Mouse (Mus musculus) hindbrain, embryonic 14.5 days (tissue): Measurements from ENCODE around the gene Fam92b. TPM values are rescaled to one million over a fixed set of nuclear protein-coding genes. Genes with fewer than 3 reads are reported as not detected.

ENCODE experiments used
- ATAC-seq: fragments of 200-750 bp; cut with Nextera tagmentation; 2 replicates; pipeline ENCODE4 v1.8.0; 2017; ENCODE audit warnings: moderate number of reproducible peaks, mild to moderate bottlenecking, moderate TSS enrichment, moderate library complexity; ENCODE audit not compliant: low FRiP score
- DNase-seq: peaks from one replicate; pipeline ENCODE4 v3.0.0-alpha.2; 2015; ENCODE audit warnings: low spot score
- H3K27ac ChIP-seq: fragments of 300-500 bp; sonication (generic); 2 replicates; pipeline ENCODE4 v1.5.1; 2014; ENCODE audit warnings: mild to moderate bottlenecking, moderate library complexity
- H3K27me3 ChIP-seq: fragments of 300-500 bp; sonication (generic); 2 replicates; pipeline ENCODE4 v1.6.1; 2014; ENCODE audit warnings: mild to moderate bottlenecking, low read length, mixed read lengths; ENCODE audit not compliant: control insufficient read depth, insufficient read depth
- H3K36me3 ChIP-seq: fragments of 300-500 bp; sonication (generic); replicated peaks from 2 replicates; pipeline ENCODE4 v1.6.1; 2014; ENCODE audit not compliant: control insufficient read depth, insufficient read depth
- H3K4me1 ChIP-seq: fragments of 300-500 bp; sonication (generic); replicated peaks from 2 replicates; pipeline ENCODE4 v1.6.1; 2014; ENCODE audit warnings: antibody characterized with exemption, low read length, mixed read lengths; ENCODE audit not compliant: control insufficient read depth, insufficient read depth
- H3K4me2 ChIP-seq: fragments of 300-500 bp; sonication (generic); replicated peaks from 2 replicates; pipeline ENCODE4 v1.6.1; 2014; ENCODE audit warnings: mild to moderate bottlenecking, moderate library complexity
- H3K4me3 ChIP-seq: fragments of 300-500 bp; sonication (generic); replicated peaks from 2 replicates; pipeline ENCODE4 v1.5.1; 2014; ENCODE audit warnings: mild to moderate bottlenecking, low read length
- H3K9ac ChIP-seq: fragments of 300-500 bp; sonication (generic); 2 replicates; pipeline ENCODE4 v1.6.1; 2014
- H3K9me3 ChIP-seq: fragments of 300-500 bp; sonication (generic); 2 replicates; pipeline ENCODE4 v1.6.1; 2016; ENCODE audit warnings: low read length; ENCODE audit not compliant: control insufficient read depth
- WGBS: fragments of 180-500 bp; shearing (Covaris S2); extraction: QIAGEN DNeasy Blood & Tissue Kit; methylation state at CpG from one replicate; pipeline ENCODE4 v1.1.7; 2014; 5-methylcytosine and 5-hydroxymethylcytosine counted together
- polyA plus RNA-seq: library from polyadenylated mRNA; unstranded; fragments of >200 nt; fragmentation: Nextera tagmentation; extraction: Ambion mirVana; gene quantifications from 2 replicates; pipeline ENCODE4 v1.2.1, GENCODE M21; 2014

Gene Fam92b
- polyA plus RNA-seq, 1 experiment from 2014 or later, result 3.3 TPM

DNA sequence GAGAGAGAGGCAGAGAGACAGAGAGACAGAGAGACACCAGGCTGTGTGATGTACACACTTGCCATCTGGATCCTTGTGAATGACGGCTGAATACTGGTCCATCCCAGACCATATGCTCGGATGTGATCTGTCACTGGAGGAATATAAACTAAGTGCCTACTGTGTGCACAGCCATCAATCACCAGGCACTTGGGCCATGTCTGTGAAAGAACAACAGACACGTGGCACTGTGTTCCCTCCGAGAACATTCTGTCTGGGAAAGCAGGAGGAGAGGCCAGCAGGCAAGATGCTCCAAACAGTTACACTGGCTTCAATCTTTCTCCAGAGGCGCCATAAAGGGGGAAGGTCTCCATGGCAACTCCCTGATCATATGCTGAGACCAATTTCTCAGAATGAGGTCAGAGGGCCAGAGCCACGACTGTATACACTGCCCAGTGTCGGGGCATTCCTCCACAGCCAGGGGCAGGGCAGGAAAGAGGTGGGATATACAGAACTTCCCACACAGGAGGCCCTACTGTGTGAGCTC is 3.2 kb upstream of the Fam92b start:
- no peak overlapping the region for H3K4me3 ChIP-seq
- DNase-seq, result no peak
- 28% methylated on average over 7 of the region's 7 CpGs for WGBS
- H3K27me3 ChIP-seq, result no peaks in the 10 kb centered on the region; the same call in 1 of the 2 replicates
- H3K9ac ChIP-seq, result no peak overlapping the region
- no peak for ATAC-seq
- peaks cover 39% of the 10 kb centered on the region for H3K4me1 ChIP-seq
- no peaks in the 10 kb centered on the region for H3K36me3 ChIP-seq
- H3K4me2 ChIP-seq, result no peak overlapping the region
- H3K27ac ChIP-seq, result no peak overlapping the region
- no peaks in the 10 kb centered on the region for H3K9me3 ChIP-seq

DNA sequence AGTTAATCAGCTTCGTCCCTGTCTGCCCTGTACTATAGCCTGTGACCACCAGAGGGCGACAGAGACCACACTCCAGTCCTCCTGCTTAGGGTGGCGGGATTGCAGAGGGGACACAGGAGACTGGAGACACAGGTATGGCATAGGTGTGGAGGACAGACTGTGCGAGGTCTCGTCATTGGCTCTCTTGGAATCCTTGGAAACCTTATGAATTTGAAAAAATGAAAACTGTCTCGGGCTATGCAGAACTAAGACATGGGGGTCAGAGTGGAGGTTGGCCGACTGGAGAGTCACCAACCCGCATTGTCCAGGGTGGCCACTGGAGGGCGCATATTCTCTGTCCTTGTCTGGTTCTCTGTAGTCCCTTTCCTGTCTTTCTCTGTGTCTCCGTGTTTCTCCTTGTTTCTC is 1.8 kb upstream of the Fam92b start:
- no peak overlapping the region for H3K9ac ChIP-seq

DNA sequence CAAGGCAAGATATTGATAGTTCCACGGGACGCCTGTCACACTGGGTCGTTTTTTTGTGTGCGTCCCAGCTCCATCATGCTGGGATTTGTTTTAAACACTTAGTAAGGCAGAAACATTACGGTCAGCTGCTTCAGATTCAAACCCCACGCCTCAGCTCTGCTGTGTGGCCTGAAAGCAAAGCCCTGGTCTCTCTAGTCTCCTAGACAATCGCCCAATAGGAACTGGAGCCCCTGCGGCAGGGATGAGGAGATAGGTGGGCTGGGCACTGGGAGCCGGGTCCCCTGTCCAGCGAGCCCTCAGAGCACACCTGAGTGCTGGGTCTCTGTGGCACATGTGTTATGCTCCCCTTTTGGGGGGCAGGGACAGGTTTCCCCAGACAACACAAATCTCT is 853 bp upstream of the Fam92b start:
- Histone ChIP-seq H3K9ac (peak overlapping the region; percentile 30; the same call in 1 of the 2 replicates), H3K4me3 (no peak overlapping the region), H3K36me3 (no peaks in the 10 kb centered on the region), H3K27ac (0 out of 2 replicates have a peak overlapping the region, but pooled peaks have one; percentile 84), H3K27me3 (peaks cover 8% of the 10 kb centered on the region), H3K4me2 (peak overlapping the region; percentile 37), H3K9me3 (no peaks in the 10 kb centered on the region), H3K4me1 (peaks cover 31% of the 10 kb centered on the region)
- WGBS, result 3% methylated on average over 10 of the region's 10 CpGs
- no peak for ATAC-seq
- no peak for DNase-seq

More for the DNA sequence above, 1.8 kb upstream of the Fam92b start:
- no peaks in the 10 kb centered on the region for H3K36me3 ChIP-seq
- peak overlapping the region; percentile 43 for H3K4me2 ChIP-seq
- no peaks in the 10 kb centered on the region for H3K9me3 ChIP-seq
- DNase-seq, result peak; percentile 96
- WGBS, result 0% methylated on average over 10 of the region's 10 CpGs
- ATAC-seq, result peak; percentile 69
- H3K4me3 ChIP-seq, result no peak overlapping the region
- no peak overlapping the region for H3K27ac ChIP-seq
- H3K27me3 ChIP-seq, result peaks cover 8% of the 10 kb centered on the region
- H3K4me1 ChIP-seq, result peaks cover 31% of the 10 kb centered on the region

DNA sequence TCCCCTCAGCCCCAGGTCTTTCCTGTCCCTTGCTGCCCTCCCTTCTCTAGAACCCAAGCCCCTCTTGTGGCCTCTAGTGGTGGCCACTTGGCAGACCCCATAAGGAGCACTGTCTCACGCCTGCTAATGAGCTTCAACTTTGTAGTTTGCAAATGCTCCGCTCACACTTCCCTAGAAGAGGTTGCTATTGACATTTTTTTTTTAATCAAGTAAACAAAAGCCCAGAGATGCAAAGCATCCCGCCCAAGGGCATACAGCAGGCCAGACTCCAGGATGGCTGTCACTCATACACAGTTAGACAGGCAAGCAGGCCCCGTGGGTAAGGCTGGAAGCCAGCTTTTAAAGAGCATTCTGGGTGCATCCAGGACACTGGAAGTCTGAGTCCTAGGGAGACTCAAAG is 661 bp downstream of the Fam92b start:
- 13% methylated on average over 4 of the region's 4 CpGs for WGBS
- Histone ChIP-seq H3K4me1 (peaks cover 31% of the 10 kb centered on the region), H3K36me3 (no peaks in the 10 kb centered on the region), H3K4me2 (peak overlapping the region; percentile 37; the same call in 1 of the 2 replicates), H3K27me3 (peaks cover 8% of the 10 kb centered on the region), H3K4me3 (no peak overlapping the region), H3K9me3 (no peaks in the 10 kb centered on the region), H3K27ac (peak overlapping the region; percentile 84), H3K9ac (peak overlapping the region; percentile 41)
- ATAC-seq (no peak), DNase-seq (no peak)

DNA sequence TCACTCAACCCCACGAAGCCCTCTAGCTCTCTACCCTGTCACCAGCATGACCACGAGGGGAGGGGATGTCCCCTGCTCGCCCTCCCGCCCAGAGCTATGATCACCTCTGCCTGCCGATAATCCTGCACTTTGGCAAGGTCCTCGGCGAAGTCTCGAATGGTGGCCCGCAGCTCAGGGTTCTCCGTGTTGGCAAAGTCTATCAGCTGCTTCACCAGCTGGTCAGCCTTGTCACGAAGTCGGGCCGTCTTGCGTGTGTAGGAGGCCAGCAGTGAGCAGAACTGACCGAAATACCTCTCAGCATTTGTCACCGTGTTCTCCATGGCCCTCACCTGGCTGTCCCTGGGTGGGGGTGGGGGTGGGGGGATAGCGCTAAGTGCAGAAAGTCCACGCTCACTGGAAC is 2.7 kb downstream of the Fam92b start:
- Histone ChIP-seq H3K9ac (no peak overlapping the region), H3K36me3 (no peaks in the 10 kb centered on the region), H3K27ac (no peak overlapping the region), H3K4me2 (no peak overlapping the region), H3K4me1 (peaks cover 31% of the 10 kb centered on the region), H3K9me3 (no peaks in the 10 kb centered on the region), H3K27me3 (peaks cover 8% of the 10 kb centered on the region), H3K4me3 (no peak overlapping the region)
- WGBS, result 31% methylated on average over 17 of the region's 18 CpGs
- DNase-seq, result no peak
- ATAC-seq, result no peak

DNA sequence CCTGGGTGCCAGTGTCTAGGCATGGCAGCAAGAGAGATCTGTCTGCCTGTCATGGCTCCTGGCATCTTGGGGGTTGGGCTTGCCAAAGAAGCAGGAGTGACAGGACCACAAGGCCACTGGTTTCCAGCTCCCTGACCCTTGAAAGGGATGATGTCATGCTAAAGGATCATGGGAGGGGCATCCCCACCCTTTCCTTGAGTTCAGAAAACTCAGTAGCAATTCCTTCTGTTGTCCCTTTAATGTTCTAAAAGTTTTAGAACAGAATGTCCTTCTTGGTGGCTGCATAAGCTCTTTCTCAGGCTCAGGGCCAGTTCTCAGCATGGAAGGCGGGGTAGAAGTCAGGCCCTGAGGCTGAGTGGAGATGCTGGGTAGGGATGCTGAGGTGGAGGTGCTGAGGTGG is 4.1 kb downstream of the Fam92b start:
- Histone ChIP-seq H3K27ac (no peak overlapping the region), H3K4me2 (no peak overlapping the region), H3K9ac (no peak overlapping the region), H3K36me3 (no peaks in the 10 kb centered on the region), H3K4me3 (no peak overlapping the region), H3K27me3 (peaks cover 8% of the 10 kb centered on the region), H3K4me1 (peaks cover 25% of the 10 kb centered on the region), H3K9me3 (no peaks in the 10 kb centered on the region)
- no peak for DNase-seq
- ATAC-seq, result no peak
- WGBS, result 86% methylated on average over 1 of the region's 1 CpGs

DNA sequence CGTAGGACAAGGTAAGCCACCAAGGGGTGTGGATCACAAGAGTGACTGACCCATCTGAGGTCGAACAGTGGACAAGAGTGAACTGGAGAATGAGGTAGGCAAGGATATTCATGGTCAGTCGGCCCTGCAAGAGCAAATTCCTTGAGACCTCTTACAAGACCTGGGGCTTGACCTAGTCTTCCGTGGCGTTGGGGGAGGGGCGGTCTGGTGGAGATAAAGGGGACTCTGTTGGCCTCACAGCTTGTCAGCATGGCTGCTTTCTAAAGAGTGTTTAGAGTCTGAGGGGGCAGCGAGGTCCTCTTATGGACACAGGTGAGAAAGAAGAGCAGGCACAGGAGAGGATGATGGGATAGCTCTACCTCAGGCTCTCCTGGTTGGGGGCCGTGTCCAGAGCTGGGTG is 8.1 kb downstream of the Fam92b start:
- H3K9me3 ChIP-seq, result no peaks in the 10 kb centered on the region
- H3K27ac ChIP-seq, result no peak overlapping the region
- peaks cover 12% of the 10 kb centered on the region; the same call in 1 of the 2 replicates for H3K4me1 ChIP-seq
- WGBS, result 42% methylated on average over 8 of the region's 8 CpGs
- no peak overlapping the region for H3K9ac ChIP-seq
- H3K4me2 ChIP-seq, result no peak overlapping the region
- H3K4me3 ChIP-seq, result no peak overlapping the region
- DNase-seq, result no peak
- peaks cover under 1% of the 10 kb centered on the region; the same call in 1 of the 2 replicates for H3K27me3 ChIP-seq
- no peaks in the 10 kb centered on the region for H3K36me3 ChIP-seq
- no peak for ATAC-seq

DNA sequence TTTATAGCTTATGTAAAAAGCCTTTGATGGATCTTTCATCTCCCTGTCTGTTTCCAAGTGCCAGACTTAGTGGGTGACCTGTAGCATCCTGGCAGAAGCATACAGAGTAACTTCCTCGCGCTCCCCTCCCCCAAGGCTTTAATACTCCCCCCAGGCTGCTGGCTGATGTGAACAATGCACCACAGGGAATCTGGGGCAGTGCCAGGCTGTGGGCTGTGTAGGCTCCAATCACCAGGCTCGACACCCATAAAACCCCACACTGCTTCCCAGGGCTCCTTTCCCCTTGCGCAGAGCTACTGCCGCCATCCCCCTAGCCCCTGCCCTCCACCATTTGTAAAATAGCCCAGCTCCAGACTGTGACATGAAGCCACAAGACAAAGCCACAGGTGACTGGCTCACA is 9.4 kb downstream of the Fam92b start:
- Histone ChIP-seq H3K4me3 (no peak overlapping the region), H3K27me3 (no peaks in the 10 kb centered on the region), H3K4me1 (peaks cover 12% of the 10 kb centered on the region; the same call in 1 of the 2 replicates), H3K27ac (no peak overlapping the region), H3K9me3 (no peaks in the 10 kb centered on the region), H3K4me2 (no peak overlapping the region), H3K9ac (no peak overlapping the region), H3K36me3 (no peaks in the 10 kb centered on the region)
- DNase-seq (no peak), ATAC-seq (peak; percentile 49; the same call in 1 of the 2 replicates)
- WGBS, result 22% methylated on average over 5 of the region's 5 CpGs

DNA sequence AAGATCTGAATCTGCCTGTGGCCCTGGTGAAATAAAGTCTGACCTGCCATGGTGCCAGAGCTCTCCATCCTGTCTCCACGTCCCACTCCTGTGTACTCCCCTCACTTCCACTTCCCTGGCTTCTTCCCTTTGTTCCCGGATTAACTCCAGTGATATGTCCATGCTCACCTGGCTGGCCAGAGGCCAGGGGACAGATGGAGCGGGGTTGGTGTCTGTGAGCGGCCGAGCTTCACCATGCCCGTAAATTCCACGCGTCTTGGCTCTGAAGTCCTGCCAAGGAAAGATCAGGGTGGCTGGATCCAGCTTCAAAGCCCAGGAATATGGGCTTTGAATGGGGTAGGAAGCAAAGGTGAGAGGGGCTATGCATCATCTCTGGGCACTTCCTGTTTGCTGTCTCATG is 10.1 kb downstream of the Fam92b start:
- DNase-seq (no peak), ATAC-seq (no peak)
- Histone ChIP-seq H3K4me3 (no peak overlapping the region), H3K9me3 (no peaks in the 10 kb centered on the region), H3K27me3 (no peaks in the 10 kb centered on the region), H3K4me2 (no peak overlapping the region), H3K9ac (no peak overlapping the region), H3K4me1 (peaks cover 12% of the 10 kb centered on the region; the same call in 1 of the 2 replicates), H3K27ac (no peak overlapping the region), H3K36me3 (no peaks in the 10 kb centered on the region)
- WGBS, result 89% methylated on average over 8 of the region's 8 CpGs

DNA sequence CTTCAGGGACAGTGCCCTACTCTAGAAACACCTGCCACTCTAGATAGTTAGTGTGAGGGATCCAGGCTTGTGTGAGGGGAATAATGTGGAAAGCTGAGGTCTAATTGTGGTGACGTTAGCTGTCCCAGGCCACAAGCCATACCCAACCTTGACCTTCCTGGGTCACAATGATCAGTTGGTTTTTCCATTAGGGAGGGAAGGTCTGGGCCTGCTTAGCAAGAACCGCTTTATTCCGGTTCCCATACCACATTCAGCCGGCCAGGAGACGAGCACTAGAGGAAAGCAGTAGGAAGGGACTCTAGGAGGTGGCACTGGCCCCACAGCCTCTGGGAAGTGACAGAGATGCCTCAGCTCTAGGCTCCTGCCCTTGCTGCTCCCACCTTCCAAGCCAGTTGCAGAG is 13.2 kb downstream of the Fam92b start:
- H3K27me3 ChIP-seq, result no peaks in the 10 kb centered on the region
- no peak overlapping the region for H3K4me3 ChIP-seq
- no peak for ATAC-seq
- H3K27ac ChIP-seq, result no peak overlapping the region
- H3K9ac ChIP-seq, result no peak overlapping the region
- no peaks in the 10 kb centered on the region; the same call in 1 of the 2 replicates for H3K36me3 ChIP-seq
- no peaks in the 10 kb centered on the region for H3K9me3 ChIP-seq
- H3K4me1 ChIP-seq, result peaks cover 12% of the 10 kb centered on the region; the same call in 1 of the 2 replicates
- no peak for DNase-seq
- 89% methylated on average over 5 of the region's 5 CpGs for WGBS
- H3K4me2 ChIP-seq, result no peak overlapping the region
